Mouse (Mus musculus) lung, embryonic 14.5 days (tissue): ENCODE data around the gene Hivep2. TPM values are rescaled to one million over a fixed set of nuclear protein-coding genes. Genes with fewer than 3 reads are reported as not detected.

Experiments used
- ATAC-seq: fragments of 200-750 bp; cut with Nextera tagmentation; 2 replicates; pipeline ENCODE4 v1.8.0; 2017; ENCODE audit warnings: mild to moderate bottlenecking, moderate TSS enrichment, moderate library complexity; ENCODE audit not compliant: insufficient read depth
- DNase-seq: peaks from one replicate; pipeline ENCODE4 v3.0.0-alpha.2; 2015
- H3K27ac ChIP-seq: fragments of 300-500 bp; sonication (generic); 2 replicates; pipeline ENCODE4 v1.5.1; 2014; ENCODE audit warnings: low read depth, mild to moderate bottlenecking, moderate library complexity
- H3K27me3 ChIP-seq: fragments of 300-500 bp; sonication (generic); 2 replicates; pipeline ENCODE4 v1.6.1; 2014; ENCODE audit warnings: low read length, control low read depth; ENCODE audit not compliant: insufficient read depth
- H3K36me3 ChIP-seq: fragments of 300-500 bp; sonication (generic); 2 replicates; pipeline ENCODE4 v1.6.1; 2014; ENCODE audit warnings: control low read depth; ENCODE audit not compliant: insufficient read depth
- H3K4me1 ChIP-seq: fragments of 300-500 bp; sonication (generic); 2 replicates; pipeline ENCODE4 v1.6.1; 2014; ENCODE audit warnings: antibody characterized with exemption, control low read depth; ENCODE audit not compliant: insufficient read depth
- H3K4me2 ChIP-seq: fragments of 300-500 bp; sonication (generic); 2 replicates; pipeline ENCODE4 v1.6.1; 2014; ENCODE audit warnings: mild to moderate bottlenecking
- H3K4me3 ChIP-seq: fragments of 300-500 bp; sonication (generic); 2 replicates; pipeline ENCODE4 v1.5.1; 2014; ENCODE audit warnings: low read depth, low read length
- H3K9ac ChIP-seq: fragments of 300-500 bp; sonication (generic); 2 replicates; pipeline ENCODE4 v1.6.1; 2014
- H3K9me3 ChIP-seq: fragments of 300-500 bp; sonication (generic); 2 replicates; pipeline ENCODE4 v1.6.1; 2016; ENCODE audit warnings: low read depth, low read length, control low read depth
- CTCF ChIP-seq: IDR thresholded peaks from 2 replicates; pipeline ENCODE4 v1.5.1; 2016; ENCODE audit warnings: antibody characterized with exemption, low read depth
- whole genome bisulfite sequencing: fragments of 180-500 bp; shearing (Covaris S2); extraction: QIAGEN DNeasy Blood & Tissue Kit; methylation state at CpG from one replicate; pipeline ENCODE4 v1.1.7; 2014; 5-methylcytosine and 5-hydroxymethylcytosine counted together
- polyA plus RNA-seq: library from polyadenylated mRNA; unstranded; fragments of >200 nt; fragmentation: Nextera tagmentation; extraction: Ambion mirVana; gene quantifications from 2 replicates; pipeline ENCODE4 v1.2.1, GENCODE M21; 2014

The Hivep2 gene
- polyA plus RNA-seq, 1 experiment from 2014 or later = 5.3 TPM

GRCm38 (mm10) chr10:13941406-13941805 lies 24.5 kb upstream of the Hivep2 start:
- H3K36me3 ChIP-seq = no peaks in the 10 kb centered on the region
- H3K4me2 ChIP-seq = no peak overlapping the region
- no peak overlapping the region for H3K27ac ChIP-seq
- ATAC-seq = no peak
- H3K27me3 ChIP-seq = no peaks in the 10 kb centered on the region
- H3K9me3 ChIP-seq = no peaks in the 10 kb centered on the region
- H3K4me1 ChIP-seq = no peaks in the 10 kb centered on the region
- 74% methylated on average over 2 of the region's 2 CpGs for WGBS
- DNase-seq = no peak
- H3K4me3 ChIP-seq = no peak overlapping the region
- no peak for TF ChIP-seq CTCF
- no peak overlapping the region for H3K9ac ChIP-seq

GRCm38 (mm10) chr10:13943706-13944105 lies 22.2 kb upstream of the Hivep2 start:
- H3K4me3 ChIP-seq = no peak overlapping the region
- ATAC-seq (peak; percentile 80), DNase-seq (peak; percentile 82)
- 26% methylated on average over 3 of the region's 3 CpGs for WGBS
- H3K4me2 ChIP-seq = no peak overlapping the region
- H3K27me3 ChIP-seq = no peaks in the 10 kb centered on the region
- H3K27ac ChIP-seq = no peak overlapping the region
- H3K4me1 ChIP-seq = no peaks in the 10 kb centered on the region
- no peak for TF ChIP-seq CTCF
- no peaks in the 10 kb centered on the region for H3K9me3 ChIP-seq
- no peak overlapping the region for H3K9ac ChIP-seq
- H3K36me3 ChIP-seq = no peaks in the 10 kb centered on the region

- no peak overlapping the region for H3K27ac ChIP-seq
- H3K4me2 ChIP-seq = no peak overlapping the region
- H3K4me1 ChIP-seq = no peaks in the 10 kb centered on the region
- no peak overlapping the region for H3K4me3 ChIP-seq
- DNase-seq = no peak
- no peak for TF ChIP-seq CTCF
- WGBS = 56% methylated on average over 7 of the region's 7 CpGs
- H3K36me3 ChIP-seq = no peaks in the 10 kb centered on the region
- H3K9ac ChIP-seq = no peak overlapping the region
- ATAC-seq = no peak
- no peaks in the 10 kb centered on the region for H3K9me3 ChIP-seq
- H3K27me3 ChIP-seq = no peaks in the 10 kb centered on the region
Observed at GRCm38 (mm10) chr10:13946498-13946897, 19.4 kb upstream of the Hivep2 start.

GRCm38 (mm10) chr10:13962965-13963364 lies 2.9 kb upstream of the Hivep2 start:
- no peaks in the 10 kb centered on the region for H3K4me1 ChIP-seq
- H3K27me3 ChIP-seq = no peaks in the 10 kb centered on the region
- TF ChIP-seq CTCF = no peak
- no peak overlapping the region for H3K9ac ChIP-seq
- no peaks in the 10 kb centered on the region for H3K9me3 ChIP-seq
- ATAC-seq (no peak), DNase-seq (no peak)
- no peak overlapping the region for H3K4me2 ChIP-seq
- 54% methylated on average over 2 of the region's 2 CpGs for WGBS
- no peak overlapping the region for H3K4me3 ChIP-seq
- 0 out of 2 replicates have a peak overlapping the region, but pooled peaks have one; percentile 15 for H3K27ac ChIP-seq
- H3K36me3 ChIP-seq = no peaks in the 10 kb centered on the region

- H3K27me3 ChIP-seq = no peaks in the 10 kb centered on the region
- peak overlapping the region; percentile 77 for H3K9ac ChIP-seq
- TF ChIP-seq CTCF = no peak
- H3K4me1 ChIP-seq = peaks cover 3% of the 10 kb centered on the region
- H3K27ac ChIP-seq = peak overlapping the region; percentile 97
- peak; percentile 51 for DNase-seq
- H3K36me3 ChIP-seq = no peaks in the 10 kb centered on the region
- no peaks in the 10 kb centered on the region for H3K9me3 ChIP-seq
- peak overlapping the region; percentile 75 for H3K4me3 ChIP-seq
- WGBS = 9% methylated on average over 8 of the region's 8 CpGs
- H3K4me2 ChIP-seq = peak overlapping the region; percentile 99
- no peak for ATAC-seq
Observed at GRCm38 (mm10) chr10:13963908-13964500, 1.9 kb upstream of the Hivep2 start.

GRCm38 (mm10) chr10:13964501-13965281 lies 1.2 kb upstream of the Hivep2 start:
- peak; percentile 78 for DNase-seq
- Histone ChIP-seq H3K4me3 (peak overlapping the region; percentile 75), H3K4me2 (peak overlapping the region; percentile 99), H3K27me3 (no peaks in the 10 kb centered on the region), H3K36me3 (no peaks in the 10 kb centered on the region), H3K4me1 (peaks cover 3% of the 10 kb centered on the region), H3K9ac (peak overlapping the region; percentile 77), H3K27ac (peak overlapping the region; percentile 97), H3K9me3 (no peaks in the 10 kb centered on the region)
- under 1% methylated on average over 64 of the region's 65 CpGs for WGBS
- peak; percentile 40 for ATAC-seq
- TF ChIP-seq CTCF = 0 out of 2 replicates have a peak, but pooled peaks have one; percentile 11

GRCm38 (mm10) chr10:13965316-13965973 lies 430 bp upstream of the Hivep2 start:
- peak; percentile 92 for DNase-seq
- H3K4me3 ChIP-seq = peak overlapping the region; percentile 75
- H3K27me3 ChIP-seq = no peaks in the 10 kb centered on the region
- H3K36me3 ChIP-seq = no peaks in the 10 kb centered on the region
- WGBS = under 1% methylated on average over 53 of the region's 54 CpGs
- H3K9ac ChIP-seq = peak overlapping the region; percentile 77
- peak; percentile 84 for ATAC-seq
- H3K4me2 ChIP-seq = peak overlapping the region; percentile 99
- no peak for TF ChIP-seq CTCF
- H3K9me3 ChIP-seq = no peaks in the 10 kb centered on the region
- H3K27ac ChIP-seq = peak overlapping the region; percentile 97
- peaks cover 3% of the 10 kb centered on the region for H3K4me1 ChIP-seq
